Mouse (Mus musculus): ENCODE measurements at regions not wholly inside any gene's neighbourhood (a gene's known extent, or its start where the extent isn't known, plus 50 kb on each side); places are given as distances from the start of the nearest gene placed in this dataset.

DNA sequence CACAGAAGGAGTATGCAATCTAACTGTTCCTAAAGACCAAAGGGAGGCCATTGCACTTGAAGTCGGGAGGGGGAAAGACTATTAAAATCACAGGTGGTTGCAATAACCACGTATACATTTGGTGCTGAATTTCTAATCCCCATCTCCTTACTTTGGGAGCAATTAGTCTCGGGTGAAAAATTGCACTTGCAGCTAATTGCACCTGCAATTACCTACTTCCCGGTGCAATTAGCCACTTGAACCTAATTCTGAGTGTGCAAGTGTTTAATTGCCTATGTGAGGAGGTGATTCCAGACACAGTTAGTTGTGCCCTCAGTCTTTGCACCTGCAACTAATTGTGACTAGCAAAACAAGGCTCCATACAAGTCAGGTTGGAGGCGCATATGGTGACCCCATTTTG lies 442.1 kb upstream of the Smim15 start:
- Histone ChIP-seq H3K9ac (no peak overlapping the region), H3K4me3 (no peak overlapping the region), H3K36me3 (no peaks in the 10 kb centered on the region), H3K9me3 (no peaks in the 10 kb centered on the region), H3K4me2 (no peak overlapping the region), H3K27me3 (no peaks in the 10 kb centered on the region), H3K4me1 (replicated peaks) (peaks cover 16% of the 10 kb centered on the region), H3K27ac (replicated peaks) (no peak overlapping the region)
- ATAC-seq (ENCODE audit: low FRiP score, low read depth), result no peak
- 68% methylated on average over 5 of the region's 5 CpGs for WGBS

DNA sequence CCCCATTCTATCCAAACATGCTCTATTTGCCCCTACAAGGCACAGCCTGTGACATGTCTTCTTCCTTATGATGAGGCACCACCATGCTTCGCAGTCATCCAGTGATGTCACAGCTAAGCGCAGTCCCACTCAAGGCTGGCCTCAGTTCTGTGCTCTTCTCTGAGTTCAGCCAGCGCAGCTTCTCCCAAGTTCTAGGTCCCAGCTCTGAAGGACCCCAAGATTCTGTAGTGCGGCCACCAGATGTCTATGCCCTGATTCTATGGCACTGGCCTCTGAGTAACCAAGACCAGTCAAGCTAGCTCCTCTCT lies 443.2 kb upstream of the Smim15 start:
- peak overlapping the region; percentile 26 for H3K4me2 ChIP-seq
- H3K4me1 ChIP-seq (replicated peaks), result peaks cover 16% of the 10 kb centered on the region
- no peaks in the 10 kb centered on the region for H3K9me3 ChIP-seq
- 90% methylated on average over 4 of the region's 4 CpGs for WGBS
- no peak overlapping the region for H3K27ac ChIP-seq (replicated peaks)
- 0 out of 2 replicates have a peak, but pooled peaks have one; percentile 24 for ATAC-seq (ENCODE audit: low FRiP score, low read depth)
- no peak overlapping the region for H3K4me3 ChIP-seq
- H3K27me3 ChIP-seq, result no peaks in the 10 kb centered on the region
- H3K9ac ChIP-seq, result no peak overlapping the region
- H3K36me3 ChIP-seq, result no peaks in the 10 kb centered on the region

DNA sequence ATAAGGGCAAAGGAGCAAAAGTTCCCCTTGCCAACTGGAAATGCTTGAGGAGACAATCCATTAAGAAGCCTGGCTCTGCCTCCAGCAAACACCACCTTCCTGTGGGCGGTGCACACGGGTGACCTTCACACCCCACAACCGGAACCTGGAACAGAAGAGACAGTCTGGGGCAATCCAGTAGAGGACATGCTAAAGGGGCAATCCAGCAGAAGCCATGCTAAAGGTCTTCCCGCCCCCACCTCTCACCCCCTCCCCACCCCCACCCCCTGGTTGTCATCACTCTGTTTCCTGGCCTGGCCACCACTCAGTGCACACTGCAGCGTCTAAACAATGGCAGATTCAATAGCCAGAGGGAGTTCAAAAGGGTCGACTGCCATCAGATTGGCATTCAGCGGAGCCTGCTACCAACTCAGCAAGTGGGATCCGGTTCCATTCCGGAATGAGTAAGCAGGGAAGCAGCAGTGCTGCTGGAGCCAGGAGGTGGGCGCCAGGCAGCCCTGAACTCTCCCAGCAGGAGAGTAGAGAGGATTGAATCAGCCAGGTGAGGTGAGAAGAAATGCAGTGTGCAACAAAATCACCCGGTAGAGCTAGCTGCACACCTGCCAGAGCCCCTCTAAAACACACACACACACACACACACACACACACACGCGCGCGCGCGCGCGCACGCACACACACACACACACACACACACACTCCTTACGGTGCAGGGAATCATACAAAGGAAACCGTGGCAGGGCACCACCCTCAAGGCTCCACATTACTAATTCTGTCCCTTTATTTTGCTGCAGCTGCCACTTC lies 443.7 kb upstream of the Smim15 start:
- H3K9me3 ChIP-seq, result no peaks in the 10 kb centered on the region
- H3K27ac ChIP-seq (replicated peaks), result no peak overlapping the region
- H3K4me3 ChIP-seq, result no peak overlapping the region
- no peaks in the 10 kb centered on the region for H3K36me3 ChIP-seq
- 22% methylated on average over 22 of the region's 22 CpGs for WGBS
- peaks cover 16% of the 10 kb centered on the region for H3K4me1 ChIP-seq (replicated peaks)
- ATAC-seq (ENCODE audit: low FRiP score, low read depth), result peak; percentile 76
- no peak overlapping the region for H3K9ac ChIP-seq
- H3K4me2 ChIP-seq, result peak overlapping the region; percentile 26
- no peaks in the 10 kb centered on the region for H3K27me3 ChIP-seq

DNA sequence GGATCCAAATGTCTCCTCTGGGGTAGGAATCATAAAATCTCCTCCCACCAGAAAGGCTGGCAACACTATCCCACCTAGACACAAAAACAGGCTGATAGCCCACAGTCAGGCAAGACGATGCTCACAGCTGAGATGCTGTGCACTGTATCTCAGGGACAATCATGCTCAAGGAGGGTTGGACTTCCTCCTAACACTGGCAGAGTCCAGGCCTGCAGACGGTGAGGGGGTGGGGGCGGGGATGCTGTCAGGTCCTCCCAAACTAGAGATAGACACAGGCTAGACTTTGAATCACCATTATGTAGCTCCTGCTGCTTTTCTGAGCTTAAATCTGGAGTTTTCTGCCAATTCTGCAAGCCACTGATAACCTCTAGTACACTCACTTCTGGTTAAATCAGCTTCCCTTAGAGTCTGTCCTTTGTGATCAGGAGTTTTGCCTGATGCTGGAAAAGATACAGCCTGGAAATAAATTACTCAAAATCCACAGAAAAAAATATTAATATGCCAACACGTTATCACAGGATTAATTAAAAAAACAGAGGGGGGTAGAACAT lies 445.1 kb upstream of the Smim15 start:
- no peaks in the 10 kb centered on the region for H3K9me3 ChIP-seq
- H3K27ac ChIP-seq (replicated peaks), result no peak overlapping the region
- H3K4me1 ChIP-seq (replicated peaks), result peaks cover 16% of the 10 kb centered on the region
- 28% methylated on average over 4 of the region's 4 CpGs for WGBS
- H3K9ac ChIP-seq, result no peak overlapping the region
- H3K4me3 ChIP-seq, result no peak overlapping the region
- no peaks in the 10 kb centered on the region for H3K36me3 ChIP-seq
- no peaks in the 10 kb centered on the region for H3K27me3 ChIP-seq
- no peak for ATAC-seq (ENCODE audit: low FRiP score, low read depth)
- H3K4me2 ChIP-seq, result no peak overlapping the region

DNA sequence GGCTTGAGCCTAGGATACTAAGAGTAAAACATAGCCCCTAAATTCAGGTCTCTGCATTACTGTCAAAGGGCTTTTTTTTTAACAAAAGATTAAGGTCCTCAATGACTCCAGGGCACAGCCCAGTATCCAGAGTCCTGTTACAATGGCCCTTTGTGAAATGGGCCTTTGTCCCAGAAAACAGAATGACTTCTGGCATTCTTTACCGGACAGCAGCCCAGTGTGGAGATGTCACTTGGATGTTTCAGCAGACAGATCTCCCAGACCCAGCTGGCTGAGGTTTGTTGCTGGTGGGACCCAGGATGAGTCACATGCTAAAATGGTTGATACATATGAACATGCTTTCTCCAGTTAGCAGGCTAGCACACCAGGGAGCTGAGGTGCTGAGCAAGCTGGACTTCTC lies 445.9 kb upstream of the Smim15 start:
- Histone ChIP-seq H3K4me2 (no peak overlapping the region), H3K27ac (replicated peaks) (no peak overlapping the region), H3K4me1 (replicated peaks) (peaks cover 16% of the 10 kb centered on the region), H3K36me3 (no peaks in the 10 kb centered on the region), H3K27me3 (no peaks in the 10 kb centered on the region), H3K9me3 (no peaks in the 10 kb centered on the region), H3K9ac (no peak overlapping the region), H3K4me3 (no peak overlapping the region)
- 26% methylated on average over 1 of the region's 1 CpGs for WGBS
- ATAC-seq (ENCODE audit: low FRiP score, low read depth), result no peak

GRCm38 (mm10) chr13:107597217-107597616 lies 447.0 kb upstream of the Smim15 start:
- Histone ChIP-seq H3K9me3 (no peaks in the 10 kb centered on the region), H3K27ac (replicated peaks) (no peak overlapping the region), H3K4me1 (replicated peaks) (peaks cover 16% of the 10 kb centered on the region), H3K4me2 (no peak overlapping the region), H3K4me3 (no peak overlapping the region), H3K9ac (no peak overlapping the region), H3K27me3 (no peaks in the 10 kb centered on the region), H3K36me3 (no peaks in the 10 kb centered on the region)
- ATAC-seq (ENCODE audit: low FRiP score, low read depth), result no peak
- WGBS, result 56% methylated on average over 2 of the region's 2 CpGs

DNA sequence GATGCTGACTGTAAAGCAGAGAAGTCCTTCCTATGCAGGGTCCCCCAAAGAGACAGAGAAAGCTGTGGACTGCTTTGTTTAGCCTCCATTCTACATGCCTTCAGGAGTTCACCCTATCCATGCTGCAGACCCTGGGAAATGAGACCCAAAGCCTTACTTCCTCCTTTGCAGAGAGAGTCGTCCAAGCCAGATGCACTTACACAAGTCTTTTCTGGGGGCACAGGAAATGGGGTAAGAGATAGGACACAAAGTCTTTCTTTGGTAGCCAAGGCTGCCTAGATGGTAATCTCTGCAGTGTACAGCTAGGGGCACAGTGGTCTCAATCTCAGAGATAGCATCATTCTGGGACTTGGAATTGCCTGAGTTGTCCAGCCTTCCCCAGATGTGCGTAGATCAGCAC lies 448.1 kb upstream of the Smim15 start:
- no peaks in the 10 kb centered on the region for H3K36me3 ChIP-seq
- H3K9ac ChIP-seq, result no peak overlapping the region
- no peaks in the 10 kb centered on the region for H3K9me3 ChIP-seq
- H3K4me1 ChIP-seq (replicated peaks), result peaks cover 16% of the 10 kb centered on the region
- H3K27me3 ChIP-seq, result no peaks in the 10 kb centered on the region
- WGBS, result 81% methylated on average over 2 of the region's 2 CpGs
- H3K27ac ChIP-seq (replicated peaks), result no peak overlapping the region
- ATAC-seq (ENCODE audit: low FRiP score, low read depth), result no peak
- H3K4me3 ChIP-seq, result no peak overlapping the region
- H3K4me2 ChIP-seq, result no peak overlapping the region

GRCm38 (mm10) chr13:107588399-107589002 lies 455.7 kb upstream of the Smim15 start:
- H3K9me3 ChIP-seq, result no peaks in the 10 kb centered on the region
- 0 out of 2 replicates have a peak, but pooled peaks have one; percentile 30 for ATAC-seq (ENCODE audit: low FRiP score, low read depth)
- WGBS, result 45% methylated on average over 9 of the region's 9 CpGs

DNA sequence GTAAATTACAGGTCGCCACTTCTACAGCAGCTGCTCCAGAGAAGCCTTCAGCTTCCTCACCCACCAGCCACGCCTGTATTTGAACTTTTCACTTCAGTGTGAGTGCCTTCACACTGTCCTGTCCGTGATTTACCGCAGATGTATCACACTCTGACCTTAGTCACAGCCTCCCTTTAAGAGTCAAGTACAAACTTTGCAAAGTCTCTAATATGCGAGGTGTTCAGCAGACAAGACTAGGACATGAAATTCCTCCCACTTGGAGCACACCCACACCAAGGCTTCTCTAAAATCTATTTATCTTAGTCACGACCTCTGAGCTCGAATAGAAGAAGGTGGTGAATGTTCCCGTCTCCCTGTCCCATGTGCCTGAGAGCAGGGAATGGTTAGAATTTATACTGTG lies 456.6 kb upstream of the Smim15 start:
- no peak overlapping the region for H3K27ac ChIP-seq (replicated peaks)
- no peak overlapping the region for H3K4me2 ChIP-seq
- ATAC-seq (ENCODE audit: low FRiP score, low read depth), result no peak
- no peak overlapping the region for H3K4me3 ChIP-seq
- H3K9ac ChIP-seq, result no peak overlapping the region
- H3K27me3 ChIP-seq, result no peaks in the 10 kb centered on the region
- no peaks in the 10 kb centered on the region for H3K9me3 ChIP-seq
- H3K36me3 ChIP-seq, result no peaks in the 10 kb centered on the region
- H3K4me1 ChIP-seq (replicated peaks), result peaks cover 13% of the 10 kb centered on the region
- WGBS, result 64% methylated on average over 8 of the region's 8 CpGs

More at GRCm38 (mm10) chr13:107588399-107589002, 455.7 kb upstream of the Smim15 start:
- H3K9ac ChIP-seq, result no peak overlapping the region
- H3K36me3 ChIP-seq, result no peaks in the 10 kb centered on the region
- no peak overlapping the region for H3K27ac ChIP-seq (replicated peaks)
- no peak overlapping the region for H3K4me2 ChIP-seq
- no peak overlapping the region for H3K4me3 ChIP-seq
- no peaks in the 10 kb centered on the region for H3K27me3 ChIP-seq
- H3K4me1 ChIP-seq (replicated peaks), result peaks cover 13% of the 10 kb centered on the region

- no peaks in the 10 kb centered on the region for H3K27me3 ChIP-seq
- H3K4me2 ChIP-seq, result no peak overlapping the region
- WGBS, result 39% methylated on average over 9 of the region's 9 CpGs
- H3K36me3 ChIP-seq, result no peaks in the 10 kb centered on the region
- peaks cover 13% of the 10 kb centered on the region for H3K4me1 ChIP-seq (replicated peaks)
- 0 out of 2 replicates have a peak overlapping the region, but pooled peaks have one; percentile 25 for H3K27ac ChIP-seq (replicated peaks)
- no peak overlapping the region for H3K9ac ChIP-seq
- ATAC-seq (ENCODE audit: low FRiP score, low read depth), result no peak
- no peak overlapping the region for H3K4me3 ChIP-seq
- H3K9me3 ChIP-seq, result no peaks in the 10 kb centered on the region
These were observed 458.3 kb upstream of the Smim15 start for GRCm38 (mm10) chr13:107585936-107586335.

DNA sequence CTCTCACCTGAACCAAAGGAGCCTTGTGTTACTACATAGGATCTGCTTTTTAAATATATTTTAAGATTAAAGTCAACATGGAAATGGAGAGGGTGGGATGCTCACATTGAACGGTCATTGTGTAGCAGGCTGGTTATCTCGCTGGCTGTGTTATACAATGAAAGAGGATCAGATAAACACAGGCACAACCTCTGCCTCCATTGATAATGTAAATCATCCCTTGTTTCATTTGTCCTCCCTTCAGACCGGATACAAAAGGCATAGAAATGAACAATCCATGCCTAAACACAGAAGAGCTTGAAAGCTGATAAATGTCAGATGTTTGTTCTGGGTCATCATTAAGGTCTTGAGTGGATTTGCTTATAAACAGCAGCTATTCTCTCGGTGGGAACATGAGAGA lies 458.9 kb upstream of the Smim15 start:
- 21% methylated on average over 4 of the region's 4 CpGs for WGBS
- no peak for ATAC-seq (ENCODE audit: low FRiP score, low read depth)
- H3K27ac ChIP-seq (replicated peaks), result no peak overlapping the region

DNA sequence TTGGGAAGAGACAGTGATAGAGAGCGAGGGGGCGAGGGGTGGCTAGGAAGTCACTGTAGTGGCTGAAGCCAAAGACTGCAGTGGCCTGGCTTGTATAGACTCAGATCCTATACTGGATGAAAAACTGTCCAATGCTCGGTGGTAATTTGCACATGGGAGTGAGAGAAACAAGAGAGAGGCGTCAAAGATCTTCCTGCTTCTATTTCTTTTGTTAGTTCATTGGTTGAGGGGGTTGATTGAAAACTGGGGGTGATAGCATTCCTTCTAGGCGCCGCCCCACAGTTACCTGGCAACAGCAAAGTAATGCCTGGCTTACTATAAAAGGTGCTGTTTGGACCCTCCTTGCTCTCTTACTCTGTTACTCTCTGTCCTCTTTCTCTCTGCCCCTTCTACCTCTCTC lies 465.3 kb upstream of the Smim15 start:
- H3K27ac ChIP-seq (replicated peaks), result no peak overlapping the region
- H3K4me3 ChIP-seq, result no peak overlapping the region
- H3K9ac ChIP-seq, result no peak overlapping the region
- H3K4me2 ChIP-seq, result no peak overlapping the region
- H3K27me3 ChIP-seq, result no peaks in the 10 kb centered on the region
- H3K9me3 ChIP-seq, result no peaks in the 10 kb centered on the region
- H3K36me3 ChIP-seq, result no peaks in the 10 kb centered on the region
- 74% methylated on average over 6 of the region's 6 CpGs for WGBS
- ATAC-seq (ENCODE audit: low FRiP score, low read depth), result no peak
- H3K4me1 ChIP-seq (replicated peaks), result no peaks in the 10 kb centered on the region

More for the DNA sequence above, 458.9 kb upstream of the Smim15 start:
- no peaks in the 10 kb centered on the region for H3K27me3 ChIP-seq
- no peak overlapping the region for H3K9ac ChIP-seq
- H3K4me3 ChIP-seq, result no peak overlapping the region
- no peaks in the 10 kb centered on the region for H3K9me3 ChIP-seq
- no peak overlapping the region for H3K4me2 ChIP-seq
- H3K4me1 ChIP-seq (replicated peaks), result peaks cover 13% of the 10 kb centered on the region
- H3K36me3 ChIP-seq, result no peaks in the 10 kb centered on the region
